Mouse (Mus musculus) forebrain, embryonic 16.5 days (tissue): ENCODE results near the gene Mob3b. TPM values are rescaled to one million over a fixed set of nuclear protein-coding genes. Genes with fewer than 3 reads are reported as not detected.
"Not testable (repeated sequence)": the region's sequence is repeated elsewhere in the genome, so short reads cannot be mapped to it uniquely, and the experiment has no call there.

ENCODE experiments used
- ATAC-seq: fragments of 200-750 bp; cut with Nextera tagmentation; 2 replicates; pipeline ENCODE4 v1.8.0; 2017; ENCODE audit warnings: mild to moderate bottlenecking, moderate library complexity
- H3K27ac ChIP-seq: fragments of 300-500 bp; sonication (generic); 2 replicates; pipeline ENCODE4 v1.5.1; 2014; ENCODE audit warnings: low read length, control low read depth
- H3K27me3 ChIP-seq: fragments of 300-500 bp; sonication (generic); replicated peaks from 2 replicates; pipeline ENCODE4 v1.6.1; 2014; ENCODE audit warnings: low read length; ENCODE audit not compliant: control insufficient read depth, insufficient read depth
- H3K36me3 ChIP-seq: fragments of 300-500 bp; sonication (generic); 2 replicates; pipeline ENCODE4 v1.6.1; 2014; ENCODE audit not compliant: control insufficient read depth, insufficient read depth
- H3K4me1 ChIP-seq: fragments of 300-500 bp; sonication (generic); replicated peaks from 2 replicates; pipeline ENCODE4 v1.6.1; 2014; ENCODE audit warnings: low read length; ENCODE audit not compliant: control insufficient read depth, insufficient read depth
- H3K4me2 ChIP-seq: fragments of 300-500 bp; sonication (generic); 2 replicates; pipeline ENCODE4 v1.6.1; 2014; ENCODE audit warnings: mild to moderate bottlenecking, low read length, control low read depth
- H3K4me3 ChIP-seq: fragments of 300-500 bp; sonication (generic); replicated peaks from 2 replicates; pipeline ENCODE4 v1.5.1; 2014; ENCODE audit warnings: mild to moderate bottlenecking, low read length, control low read depth
- H3K9ac ChIP-seq: fragments of 300-500 bp; sonication (generic); replicated peaks from 2 replicates; pipeline ENCODE4 v1.6.1; 2014; ENCODE audit warnings: low read depth, low read length, control low read depth
- H3K9me3 ChIP-seq: fragments of 300-500 bp; sonication (generic); 2 replicates; pipeline ENCODE4 v1.6.1; 2016; ENCODE audit warnings: low read length; ENCODE audit not compliant: control insufficient read depth
- WGBS: fragments of 180-500 bp; shearing (Covaris S2); extraction: QIAGEN DNeasy Blood & Tissue Kit; methylation state at CpG from one replicate; pipeline ENCODE4 v1.1.7; 2014; 5-methylcytosine and 5-hydroxymethylcytosine counted together
- polyA plus RNA-seq: library from polyadenylated mRNA; unstranded; fragments of >200 nt; fragmentation: Nextera tagmentation; extraction: Ambion mirVana; gene quantifications from 2 replicates; pipeline ENCODE4 v1.2.1, GENCODE M21; 2015

Gene Mob3b
- polyA plus RNA-seq, 1 experiment from 2014 or later, result 4.3 TPM

- Histone ChIP-seq H3K4me1 (no peaks in the 10 kb centered on the region), H3K9ac (no peak overlapping the region), H3K9me3 (no peaks in the 10 kb centered on the region), H3K36me3 (no peaks in the 10 kb centered on the region), H3K27me3 (no peaks in the 10 kb centered on the region), H3K27ac (no peak overlapping the region), H3K4me3 (no peak overlapping the region), H3K4me2 (no peak overlapping the region)
- no peak for ATAC-seq
- WGBS, result 84% methylated on average over 6 of the region's 6 CpGs
These were observed 197.8 kb downstream of the Mob3b start for GRCm38 (mm10) chr4:34959477-34959876.

- Histone ChIP-seq H3K4me3 (no peak overlapping the region), H3K9ac (no peak overlapping the region), H3K9me3 (no peaks in the 10 kb centered on the region), H3K27me3 (no peaks in the 10 kb centered on the region), H3K36me3 (no peaks in the 10 kb centered on the region), H3K4me1 (no peaks in the 10 kb centered on the region), H3K27ac (no peak overlapping the region), H3K4me2 (no peak overlapping the region)
- WGBS, result 44% methylated on average over 12 of the region's 12 CpGs
- peak; percentile 71 for ATAC-seq
These were observed 198.9 kb downstream of the Mob3b start for GRCm38 (mm10) chr4:34958155-34959028.

- WGBS, result 87% methylated on average over 10 of the region's 10 CpGs
- no peak overlapping the region for H3K4me2 ChIP-seq
- H3K4me1 ChIP-seq, result no peaks in the 10 kb centered on the region
These were observed 203.6 kb downstream of the Mob3b start for GRCm38 (mm10) chr4:34953716-34954115.

GRCm38 (mm10) chr4:34947181-34947580 lies 210.1 kb downstream of the Mob3b start:
- Histone ChIP-seq H3K4me3 (no peak overlapping the region), H3K36me3 (no peaks in the 10 kb centered on the region), H3K27ac (no peak overlapping the region), H3K4me1 (no peaks in the 10 kb centered on the region), H3K4me2 (no peak overlapping the region), H3K9ac (no peak overlapping the region), H3K9me3 (no peaks in the 10 kb centered on the region), H3K27me3 (no peaks in the 10 kb centered on the region)
- ATAC-seq, result no peak

More at GRCm38 (mm10) chr4:34953716-34954115, 203.6 kb downstream of the Mob3b start:
- Histone ChIP-seq H3K27ac (no peak overlapping the region), H3K9me3 (no peaks in the 10 kb centered on the region), H3K9ac (no peak overlapping the region), H3K27me3 (no peaks in the 10 kb centered on the region), H3K4me3 (no peak overlapping the region), H3K36me3 (no peaks in the 10 kb centered on the region)
- ATAC-seq, result no peak

- 94% methylated on average over 25 of the region's 25 CpGs for WGBS
- Histone ChIP-seq H3K4me3 (no peak overlapping the region), H3K27me3 (no peaks in the 10 kb centered on the region), H3K27ac (no peak overlapping the region), H3K9me3 (no peaks in the 10 kb centered on the region), H3K36me3 (no peaks in the 10 kb centered on the region), H3K4me2 (no peak overlapping the region), H3K4me1 (no peaks in the 10 kb centered on the region), H3K9ac (no peak overlapping the region)
- no peak for ATAC-seq
These were observed 216.2 kb downstream of the Mob3b start for GRCm38 (mm10) chr4:34941046-34941445.

- H3K27me3 ChIP-seq, ATAC-seq, H3K9me3 ChIP-seq, H3K36me3 ChIP-seq, H3K9ac ChIP-seq, H3K27ac ChIP-seq, H3K4me3 ChIP-seq, H3K4me1 ChIP-seq, H3K4me2 ChIP-seq: not testable (repeated sequence)
- 81% methylated on average over 7 of the region's 7 CpGs for WGBS
These were observed 228.9 kb downstream of the Mob3b start for GRCm38 (mm10) chr4:34928386-34928785.

GRCm38 (mm10) chr4:34922177-34922870 lies 235.0 kb downstream of the Mob3b start:
- WGBS, result 67% methylated on average over 6 of the region's 6 CpGs
- no peak overlapping the region for H3K9ac ChIP-seq
- H3K36me3 ChIP-seq, result no peaks in the 10 kb centered on the region
- H3K9me3 ChIP-seq, result no peaks in the 10 kb centered on the region
- H3K27ac ChIP-seq, result no peak overlapping the region
- ATAC-seq, result peak; percentile 81
- H3K4me3 ChIP-seq, result no peak overlapping the region
- H3K4me2 ChIP-seq, result no peak overlapping the region
- 0 out of 2 replicates have a peak, but pooled peaks cover 4% of the 10 kb centered on the region for H3K4me1 ChIP-seq
- H3K27me3 ChIP-seq, result no peaks in the 10 kb centered on the region

- Histone ChIP-seq H3K27ac (no peak overlapping the region), H3K36me3 (no peaks in the 10 kb centered on the region), H3K4me1 (0 out of 2 replicates have a peak, but pooled peaks cover 6% of the 10 kb centered on the region), H3K4me2 (no peak overlapping the region), H3K9ac (no peak overlapping the region), H3K27me3 (no peaks in the 10 kb centered on the region), H3K9me3 (no peaks in the 10 kb centered on the region), H3K4me3 (no peak overlapping the region)
- WGBS, result 14% methylated on average over 7 of the region's 7 CpGs
- peak; percentile 83 for ATAC-seq
These were observed 239.9 kb downstream of the Mob3b start for GRCm38 (mm10) chr4:34917400-34917799.

- Histone ChIP-seq H3K4me2 (no peak overlapping the region), H3K27me3 (no peaks in the 10 kb centered on the region), H3K9ac (no peak overlapping the region), H3K4me1 (0 out of 2 replicates have a peak, but pooled peaks cover under 1% of the 10 kb centered on the region), H3K4me3 (no peak overlapping the region), H3K9me3 (no peaks in the 10 kb centered on the region), H3K27ac (no peak overlapping the region), H3K36me3 (no peaks in the 10 kb centered on the region)
- ATAC-seq, result no peak
- 85% methylated on average over 3 of the region's 3 CpGs for whole genome bisulfite sequencing
These were observed 245.1 kb downstream of the Mob3b start for GRCm38 (mm10) chr4:34912171-34912570.
